Mouse (Mus musculus) CH12.LX (cell line): ENCODE data around the gene Scaf4. TPM values are rescaled to one million over a fixed set of nuclear protein-coding genes. Genes with fewer than 3 reads are reported as not detected.

ENCODE experiments used
- DNase-seq: peaks from one replicate; pipeline ENCODE4 v3.0.0-alpha.2; 2013; ENCODE audit errors: extremely low read depth
- H3K27ac ChIP-seq: 2 replicates; pipeline ENCODE4 v1.5.1; 2012; ENCODE audit warnings: low read depth, mild to moderate bottlenecking, control low read depth, moderate library complexity; ENCODE audit not compliant: insufficient read depth
- H3K27me3 ChIP-seq: replicated peaks from 2 replicates; pipeline ENCODE3; 2012; ENCODE audit warnings: inconsistent platforms
- H3K36me3 ChIP-seq, 2 experiments: replicated peaks in 1 of 2; 2 replicates each; pipeline versions ENCODE3 to v1.6.1; 2012; ENCODE audit warnings: inconsistent platforms in 1 of 2, low read length in 1 of 2, mild to moderate bottlenecking in 1 of 2, mixed read lengths in 1 of 2, moderate library complexity in 1 of 2; ENCODE audit not compliant: control insufficient read depth in 1 of 2, insufficient read depth in 1 of 2
- H3K4me1 ChIP-seq, 2 experiments: 2 replicates each; pipeline ENCODE4 v1.6.1; 2012; ENCODE audit warnings: inconsistent platforms in 1 of 2, moderate library complexity in 1 of 2; ENCODE audit not compliant: insufficient read depth in 2 of 2, control insufficient read depth in 1 of 2
- H3K4me2 ChIP-seq: 2 replicates; pipeline ENCODE4 v1.6.1; 2012; ENCODE audit warnings: low read depth, mild to moderate bottlenecking, control low read depth; ENCODE audit not compliant: poor library complexity, insufficient read depth, severe bottlenecking
- H3K4me3 ChIP-seq, 3 experiments: fragments of 150-350 bp in 1 of 3; sonication (generic) in 1 of 3; replicated peaks in 1 of 3; 2 replicates each; pipeline versions ENCODE3 to v1.5.1; 2011 to 2012; ENCODE audit warnings: low read depth in 2 of 3, low read length in 2 of 3, mild to moderate bottlenecking in 2 of 3, moderate library complexity in 2 of 3, control low read depth in 1 of 3, improper control_type of control experiment in 1 of 3, inconsistent platforms in 1 of 3, mixed read lengths in 1 of 3; ENCODE audit not compliant: poor library complexity in 1 of 3
- H3K79me2 ChIP-seq: replicated peaks from 2 replicates; pipeline ENCODE4 v1.6.1; 2012; ENCODE audit warnings: mild to moderate bottlenecking, moderate library complexity; ENCODE audit not compliant: control insufficient read depth, poor library complexity, insufficient read depth, severe bottlenecking; ENCODE audit errors: extremely low read depth
- H3K9ac ChIP-seq: 2 replicates; pipeline ENCODE4 v1.6.1; 2012; ENCODE audit warnings: low read depth, mild to moderate bottlenecking, control low read depth, moderate library complexity; ENCODE audit not compliant: insufficient read depth
- H3K9me3 ChIP-seq: replicated peaks from 2 replicates; pipeline ENCODE3; 2012; ENCODE audit warnings: low read length, inconsistent platforms, mixed read lengths
- BHLHE40 ChIP-seq: IDR thresholded peaks from 2 replicates; pipeline ENCODE4 v1.6.1; 2011; ENCODE audit warnings: mild to moderate bottlenecking, low read depth, low read length, improper control_type of control experiment
- CHD2 ChIP-seq: IDR thresholded peaks from 2 replicates; pipeline ENCODE4 v1.6.1; 2011; ENCODE audit warnings: low read length, improper control_type of control experiment
- CTCF ChIP-seq, 2 experiments: IDR thresholded peaks in 1 of 2; conservative IDR thresholded peaks in 1 of 2; 2 replicates each; pipeline ENCODE4 v1.5.1; 2011 to 2012; ENCODE audit warnings: low read depth in 2 of 2, low read length in 2 of 2, improper control_type of control experiment in 1 of 2, inconsistent platforms in 1 of 2, mild to moderate bottlenecking in 1 of 2, moderate library complexity in 1 of 2
- EP300 ChIP-seq: IDR thresholded peaks from 2 replicates; pipeline ENCODE4 v1.6.1; 2011; ENCODE audit warnings: low read length, improper control_type of control experiment
- ETS1 ChIP-seq: conservative IDR thresholded peaks from 2 replicates; pipeline ENCODE4 v1.6.1; 2012; ENCODE audit warnings: low read depth, mild to moderate bottlenecking, inconsistent platforms, low read length, improper control_type of control experiment, moderate library complexity
- JUND ChIP-seq: conservative IDR thresholded peaks from 2 replicates; pipeline ENCODE4 v1.6.1; 2011; ENCODE audit warnings: low read depth, low read length, improper control_type of control experiment
- KAT2A ChIP-seq: IDR thresholded peaks from 2 replicates; pipeline ENCODE4 v1.6.1; 2012; ENCODE audit warnings: low read length, improper control_type of control experiment, inconsistent platforms; ENCODE audit not compliant: insufficient replicate concordance
- MAFK ChIP-seq: IDR thresholded peaks from 2 replicates; pipeline ENCODE4 v1.6.1; 2011; ENCODE audit warnings: low read length, improper control_type of control experiment; ENCODE audit not compliant: insufficient replicate concordance
- MAX ChIP-seq: IDR thresholded peaks from 2 replicates; pipeline ENCODE4 v1.6.1; 2011; ENCODE audit warnings: low read length, improper control_type of control experiment
- MAZ ChIP-seq: IDR thresholded peaks from 2 replicates; pipeline ENCODE4 v1.6.1; 2012; ENCODE audit warnings: low read depth, mild to moderate bottlenecking, inconsistent platforms, low read length, improper control_type of control experiment, moderate library complexity
- MEF2A ChIP-seq: IDR thresholded peaks from 2 replicates; pipeline ENCODE4 v1.6.1; 2014; ENCODE audit warnings: low read depth, mild to moderate bottlenecking, inconsistent platforms, low read length, improper control_type of control experiment, borderline replicate concordance
- NRF1 ChIP-seq: IDR thresholded peaks from 2 replicates; pipeline ENCODE4 v1.6.1; 2014; ENCODE audit warnings: low read depth, mild to moderate bottlenecking, inconsistent platforms, low read length, improper control_type of control experiment, moderate library complexity
- PAX5 ChIP-seq: IDR thresholded peaks from 2 replicates; pipeline ENCODE4 v1.6.1; 2012; ENCODE audit warnings: low read length, inconsistent platforms, mixed read lengths
- POLR2AphosphoS2 ChIP-seq: IDR thresholded peaks from 2 replicates; pipeline ENCODE4 v1.6.1; 2011; ENCODE audit warnings: low read depth, low read length, improper control_type of control experiment
- RCOR1 ChIP-seq: conservative IDR thresholded peaks from 2 replicates; pipeline ENCODE4 v1.6.1; 2012; ENCODE audit warnings: low read depth, mild to moderate bottlenecking, inconsistent platforms, low read length, improper control_type of control experiment
- SMC3 ChIP-seq: IDR thresholded peaks from 2 replicates; pipeline ENCODE4 v1.6.1; 2011; ENCODE audit warnings: low read depth, low read length, improper control_type of control experiment
- UBTF ChIP-seq: IDR thresholded peaks from 2 replicates; pipeline ENCODE4 v1.6.1; 2012; ENCODE audit warnings: low read depth, mild to moderate bottlenecking, inconsistent platforms, low read length, improper control_type of control experiment, moderate library complexity
- USF1 ChIP-seq: IDR thresholded peaks from 2 replicates; pipeline ENCODE4 v1.6.1; 2014; ENCODE audit warnings: low read depth, mild to moderate bottlenecking, inconsistent platforms, low read length, improper control_type of control experiment
- USF2 ChIP-seq: conservative IDR thresholded peaks from 2 replicates; pipeline ENCODE4 v1.6.1; 2011; ENCODE audit warnings: low read depth, low read length, improper control_type of control experiment
- ZC3H11A ChIP-seq: IDR thresholded peaks from 2 replicates; pipeline ENCODE4 v1.6.1; 2012; ENCODE audit warnings: low read depth, mild to moderate bottlenecking, inconsistent platforms, low read length, improper control_type of control experiment
- ZKSCAN1 ChIP-seq: IDR thresholded peaks from 2 replicates; pipeline ENCODE4 v1.6.1; 2012; ENCODE audit warnings: low read depth, inconsistent platforms, low read length, improper control_type of control experiment, borderline replicate concordance
- ZNF384 ChIP-seq: IDR thresholded peaks from 2 replicates; pipeline ENCODE4 v1.6.1; 2012; ENCODE audit warnings: low read depth, low read length, improper control_type of control experiment, inconsistent platforms
- dilution Hi-C: fragments of 300-500 bp; cut with MboI; formaldehyde crosslinking; loops from 2 replicates; pipeline ENCODE4 v1.14.3; 2020; ENCODE audit warnings: low sequenced_read_pairs; ENCODE audit not compliant: extremely low pct_unique_long_range_greater_than_20kb, extremely low pct_ligation_motif_present
- in situ Hi-C: fragments of 300-500 bp; cut with MboI; formaldehyde crosslinking; loops from 3 replicates; pipeline ENCODE4 v1.14.3; 2019; ENCODE audit warnings: low sequenced_read_pairs, low pct_ligation_motif_present, low pct_unique_long_range_greater_than_20kb, mixed read lengths
- polyA plus RNA-seq: library from polyadenylated mRNA; unstranded; fragments of >175 nt; gene quantifications from 2 replicates; pipeline ENCODE4 v1.2.1, GENCODE M21; 2012; ENCODE audit warnings: low read depth; ENCODE audit not compliant: insufficient read length
- total RNA-seq, 2 experiments: library from RNA; depleted of rRNA; stranded (reverse); fragments of 300-350 nt in 1 of 2; fragments of >200 nt in 1 of 2; gene quantifications; 2 replicates each; pipeline ENCODE4 v1.2.3; 2012 to 2014

The Scaf4 gene
- total and polyA plus RNA-seq, 3 experiments = 6.0 to 60.4 (median 17.5) TPM

GRCm38 (mm10) chr16:90241875-90242274, 42.4 kb downstream of the Scaf4 start:
- Histone ChIP-seq H3K4me2 (no peak overlapping the region), H3K27me3 (no peaks in the 10 kb centered on the region), H3K36me3 (peaks cover 66 to 94% of the 10 kb centered on the region in 2 experiments), H3K27ac (no peak overlapping the region), H3K9me3 (no peaks in the 10 kb centered on the region), H3K4me3 (no peak overlapping the region), H3K9ac (no peak overlapping the region), H3K4me1 (no peaks in the 10 kb centered on the region), H3K79me2 (no peaks in the 10 kb centered on the region)
- DNase-seq = no peak
- in situ Hi-C loops = no loop called here
- TF ChIP-seq CTCF (conservative IDR thresholded peaks at IDR 0.05 in 1 of 2, IDR thresholded peaks at IDR 0.05 in 1 of 2; ENCODE audit: low read depth in 2 of 2, low read length in 2 of 2) = no peak
- no peak for TF ChIP-seq USF2
- no peak for TF ChIP-seq NRF1
- TF ChIP-seq KAT2A = no peak
- no peak for TF ChIP-seq MEF2A
- TF ChIP-seq RCOR1 = no peak
- no peak for TF ChIP-seq MAZ
- no peak for TF ChIP-seq MAX
- no peak for TF ChIP-seq MAFK
- TF ChIP-seq POLR2AphosphoS2 = no peak
- dilution Hi-C loops = no loop called here

- no peak overlapping the region for H3K9ac ChIP-seq
- in situ Hi-C loops = no loop called here
- no peak overlapping the region for H3K27ac ChIP-seq
- peaks cover 55 to 92% of the 10 kb centered on the region in 2 experiments for H3K36me3 ChIP-seq
- TF ChIP-seq PAX5 (no peak), EP300 (no peak), USF1 (no peak), POLR2AphosphoS2 (no peak), CHD2 (no peak), BHLHE40 (no peak), MEF2A (no peak), JUND (no peak), ZNF384 (no peak), ETS1 (no peak), MAFK (no peak), ZC3H11A (no peak), SMC3 (no peak), MAZ (no peak), UBTF (no peak), ZKSCAN1 (no peak)
- TF ChIP-seq, all 38 proteins: peak for 0
- Histone ChIP-seq H3K27me3 (no peaks in the 10 kb centered on the region), H3K9me3 (no peaks in the 10 kb centered on the region), H3K4me3 (no peak overlapping the region), H3K4me2 (no peak overlapping the region), H3K79me2 (no peaks in the 10 kb centered on the region), H3K4me1 (no peaks in the 10 kb centered on the region)
- dilution Hi-C loops = no loop called here
- DNase-seq = no peak
Measured at GRCm38 (mm10) chr16:90239128-90239746, 45.1 kb downstream of the Scaf4 start.
